Mouse (Mus musculus) midbrain, embryonic 14.5 days (tissue): ENCODE data around the gene Fancg. TPM values are rescaled to one million over a fixed set of nuclear protein-coding genes. Genes with fewer than 3 reads are reported as not detected.

Experiments used
- ATAC-seq: fragments of 200-750 bp; cut with Nextera tagmentation; 2 replicates; pipeline ENCODE4 v1.8.0; 2017; ENCODE audit warnings: moderate number of reproducible peaks, moderate library complexity; ENCODE audit not compliant: low FRiP score, low TSS enrichment
- DNase-seq: peaks from one replicate; pipeline ENCODE4 v3.0.0-alpha.2; 2015
- H3K27ac ChIP-seq: fragments of 300-500 bp; sonication (generic); replicated peaks from 2 replicates; pipeline ENCODE4 v1.5.1; 2014; ENCODE audit warnings: mild to moderate bottlenecking, low read depth, low read length, moderate library complexity
- H3K27me3 ChIP-seq: fragments of 300-500 bp; sonication (generic); 2 replicates; pipeline ENCODE4 v1.6.1; 2014; ENCODE audit warnings: low read length, control low read depth, mixed read lengths; ENCODE audit not compliant: control insufficient read depth, insufficient read depth
- H3K36me3 ChIP-seq: fragments of 300-500 bp; sonication (generic); 2 replicates; pipeline ENCODE4 v1.6.1; 2014; ENCODE audit warnings: low read length, control low read depth; ENCODE audit not compliant: control insufficient read depth, insufficient read depth
- H3K4me1 ChIP-seq: fragments of 300-500 bp; sonication (generic); 2 replicates; pipeline ENCODE4 v1.6.1; 2014; ENCODE audit warnings: mild to moderate bottlenecking, antibody characterized with exemption, low read length, control low read depth; ENCODE audit not compliant: control insufficient read depth, insufficient read depth
- H3K4me2 ChIP-seq: fragments of 300-500 bp; sonication (generic); 2 replicates; pipeline ENCODE4 v1.6.1; 2014; ENCODE audit warnings: mild to moderate bottlenecking, low read length, moderate library complexity
- H3K4me3 ChIP-seq: fragments of 300-500 bp; sonication (generic); replicated peaks from 2 replicates; pipeline ENCODE4 v1.5.1; 2014; ENCODE audit warnings: low read depth, low read length
- H3K9ac ChIP-seq: fragments of 300-500 bp; sonication (generic); replicated peaks from 2 replicates; pipeline ENCODE4 v1.6.1; 2014; ENCODE audit warnings: mild to moderate bottlenecking, low read length, moderate library complexity
- H3K9me3 ChIP-seq: fragments of 300-500 bp; sonication (generic); 2 replicates; pipeline ENCODE4 v1.6.1; 2016; ENCODE audit warnings: low read length, control low read depth, mixed read lengths; ENCODE audit not compliant: control insufficient read depth
- WGBS: fragments of 180-500 bp; shearing (Covaris S2); extraction: QIAGEN DNeasy Blood & Tissue Kit; methylation state at CpG from one replicate; pipeline ENCODE4 v1.1.7; 2014; 5-methylcytosine and 5-hydroxymethylcytosine counted together
- polyA plus RNA-seq: library from polyadenylated mRNA; unstranded; fragments of >200 nt; fragmentation: Nextera tagmentation; extraction: Ambion mirVana; gene quantifications from 2 replicates; pipeline ENCODE4 v1.2.1, GENCODE M21; 2014

Fancg gene
- polyA plus RNA-seq, 1 experiment from 2014 or later, result 20.4 TPM

DNA sequence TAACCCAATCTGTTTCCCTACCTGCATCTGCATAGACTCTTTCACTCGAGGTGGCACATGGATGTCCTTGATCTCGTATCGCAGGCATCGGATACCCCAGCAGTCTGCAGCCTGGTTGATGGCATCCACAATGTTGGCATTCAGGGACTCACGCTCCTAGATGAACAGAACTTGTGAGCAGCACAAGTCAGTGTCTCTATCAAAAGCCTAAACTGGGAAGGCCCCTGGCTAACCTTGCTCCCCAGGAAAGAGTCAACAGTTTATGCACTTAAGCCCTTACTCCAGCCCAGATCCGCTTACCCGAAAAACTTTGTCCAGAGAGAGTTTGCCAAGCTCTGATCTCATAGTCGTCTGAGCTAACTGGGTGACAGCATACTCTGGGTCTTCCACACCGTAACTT is 19.4 kb upstream of the Fancg start:
- H3K4me1 ChIP-seq, result peaks cover 26% of the 10 kb centered on the region
- peak overlapping the region; percentile 87 for H3K4me2 ChIP-seq
- DNase-seq (no peak), ATAC-seq (no peak)
- 94% methylated on average over 9 of the region's 9 CpGs for WGBS
- peaks cover 54% of the 10 kb centered on the region for H3K36me3 ChIP-seq
- no peaks in the 10 kb centered on the region for H3K9me3 ChIP-seq
- H3K27ac ChIP-seq, result no peak overlapping the region
- no peaks in the 10 kb centered on the region for H3K27me3 ChIP-seq
- no peak overlapping the region for H3K4me3 ChIP-seq
- H3K9ac ChIP-seq, result no peak overlapping the region

DNA sequence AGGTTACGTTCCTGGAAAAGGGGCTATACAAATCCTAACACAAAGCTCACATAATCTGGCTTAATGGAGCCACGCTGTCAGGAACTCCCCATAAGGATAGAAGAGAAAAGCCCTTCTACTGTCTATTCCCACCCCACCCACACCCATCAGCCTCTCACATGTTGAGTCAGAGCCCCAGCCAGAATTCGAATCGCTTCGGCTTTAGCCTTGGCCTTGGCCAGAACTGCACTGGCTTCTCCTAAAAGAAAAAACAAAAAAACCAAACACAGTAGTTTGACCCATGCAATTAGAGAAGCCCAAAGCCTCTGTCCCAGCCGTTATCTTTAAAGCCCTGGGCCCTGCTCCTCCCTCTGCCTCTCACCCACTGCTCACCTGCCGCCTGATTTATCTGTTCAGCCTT is 18.8 kb upstream of the Fancg start:
- Histone ChIP-seq H3K9me3 (no peaks in the 10 kb centered on the region), H3K27ac (no peak overlapping the region), H3K4me1 (peaks cover 32% of the 10 kb centered on the region), H3K9ac (no peak overlapping the region), H3K27me3 (no peaks in the 10 kb centered on the region), H3K4me2 (no peak overlapping the region), H3K4me3 (no peak overlapping the region), H3K36me3 (peaks cover 47% of the 10 kb centered on the region)
- 92% methylated on average over 7 of the region's 7 CpGs for WGBS
- DNase-seq (no peak), ATAC-seq (no peak)

DNA sequence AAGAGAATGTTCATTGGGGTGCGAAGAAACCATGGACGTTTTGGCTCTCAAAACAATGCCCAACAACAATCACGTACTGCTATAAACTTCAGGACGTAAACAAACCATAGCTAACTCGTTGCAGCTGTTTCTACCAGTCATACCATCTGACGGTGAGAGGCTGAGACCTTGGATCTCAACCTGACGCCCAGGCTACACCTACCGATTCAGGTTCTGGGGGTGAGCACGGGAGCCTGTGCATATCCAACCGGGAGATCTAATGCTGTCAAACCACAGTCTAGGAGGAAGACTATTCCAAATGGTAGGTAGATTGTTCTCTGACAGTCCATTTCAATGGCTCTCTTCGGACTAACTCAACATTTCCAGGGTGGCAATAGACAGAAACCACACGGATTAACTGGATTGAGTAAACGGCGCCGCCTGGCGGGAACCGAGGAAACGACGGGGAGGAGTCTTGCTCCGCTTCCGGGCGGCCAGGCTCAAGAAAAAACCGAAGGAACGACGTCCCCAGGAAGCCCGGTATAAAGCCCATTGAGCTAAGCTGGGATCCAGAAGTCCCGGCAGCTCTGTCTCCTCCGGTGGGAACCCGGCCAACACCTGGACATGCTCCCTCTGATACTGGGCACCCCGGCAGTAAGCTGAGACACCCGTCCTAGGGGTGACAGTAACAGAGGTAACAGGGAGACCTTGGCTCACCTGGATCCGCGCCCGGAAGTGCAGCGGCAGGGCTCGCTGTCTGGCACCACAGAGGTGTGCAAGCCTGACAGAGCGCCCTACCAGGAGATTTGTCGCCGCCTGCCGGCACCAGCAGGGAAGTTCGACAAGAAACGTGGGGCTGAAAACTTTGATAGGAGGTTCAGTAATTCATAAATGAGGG is 15.0 kb upstream of the Fancg start, which contains the start of gene Pigo:
TSS of gene Pigo (minus strand) at position 736 of the 877 bp plus-strand sequence.
- peak within 1 kb of the TSS; percentile 90 for H3K27ac ChIP-seq
- H3K27me3 ChIP-seq, result no peaks in the 10 kb centered on the region
- 9% methylated on average over 42 of the region's 42 CpGs for WGBS
- peak; percentile 97 for DNase-seq
- peak; percentile 92 for ATAC-seq
- H3K4me1 ChIP-seq, result peaks cover 19% of the 10 kb centered on the region
- H3K4me2 ChIP-seq, result peak within 1 kb of the TSS; percentile 63
- H3K9me3 ChIP-seq, result no peaks in the 10 kb centered on the region
- peak within 1 kb of the TSS; percentile 58 for H3K4me3 ChIP-seq
- H3K9ac ChIP-seq, result peak within 1 kb of the TSS; percentile 58
- H3K36me3 ChIP-seq, result peaks cover 68% of the 10 kb centered on the region

GRCm38 (mm10) chr4:43024673-43025072 is 14.4 kb upstream of the Fancg start:
- no peak for DNase-seq
- H3K36me3 ChIP-seq, result peaks cover 74% of the 10 kb centered on the region
- 85% methylated on average over 14 of the region's 14 CpGs for whole genome bisulfite sequencing

GRCm38 (mm10) chr4:43021341-43021740 is 11.0 kb upstream of the Fancg start:
- Histone ChIP-seq H3K4me2 (no peak overlapping the region), H3K27me3 (no peaks in the 10 kb centered on the region), H3K36me3 (peaks cover 75% of the 10 kb centered on the region), H3K27ac (no peak overlapping the region), H3K9me3 (no peaks in the 10 kb centered on the region), H3K4me1 (peaks cover 13% of the 10 kb centered on the region), H3K4me3 (no peak overlapping the region), H3K9ac (no peak overlapping the region)
- WGBS, result 75% methylated on average over 17 of the region's 17 CpGs
- ATAC-seq (no peak), DNase-seq (no peak)

More at GRCm38 (mm10) chr4:43024673-43025072, 14.4 kb upstream of the Fancg start:
- peak overlapping the region; percentile 58 for H3K4me3 ChIP-seq
- no peak for ATAC-seq
- peaks cover 13% of the 10 kb centered on the region for H3K4me1 ChIP-seq
- H3K9ac ChIP-seq, result peak overlapping the region; percentile 58
- H3K9me3 ChIP-seq, result no peaks in the 10 kb centered on the region
- no peaks in the 10 kb centered on the region for H3K27me3 ChIP-seq
- H3K27ac ChIP-seq, result peak overlapping the region; percentile 90
- H3K4me2 ChIP-seq, result peak overlapping the region; percentile 63

- Histone ChIP-seq H3K9ac (no peak overlapping the region), H3K4me1 (peaks cover 13% of the 10 kb centered on the region), H3K9me3 (no peaks in the 10 kb centered on the region), H3K27me3 (no peaks in the 10 kb centered on the region), H3K36me3 (peaks cover 75% of the 10 kb centered on the region), H3K4me3 (no peak overlapping the region), H3K4me2 (no peak overlapping the region), H3K27ac (no peak overlapping the region)
- 80% methylated on average over 16 of the region's 16 CpGs for WGBS
- ATAC-seq (no peak), DNase-seq (no peak)
Observed at GRCm38 (mm10) chr4:43020876-43021275, 10.6 kb upstream of the Fancg start.

DNA sequence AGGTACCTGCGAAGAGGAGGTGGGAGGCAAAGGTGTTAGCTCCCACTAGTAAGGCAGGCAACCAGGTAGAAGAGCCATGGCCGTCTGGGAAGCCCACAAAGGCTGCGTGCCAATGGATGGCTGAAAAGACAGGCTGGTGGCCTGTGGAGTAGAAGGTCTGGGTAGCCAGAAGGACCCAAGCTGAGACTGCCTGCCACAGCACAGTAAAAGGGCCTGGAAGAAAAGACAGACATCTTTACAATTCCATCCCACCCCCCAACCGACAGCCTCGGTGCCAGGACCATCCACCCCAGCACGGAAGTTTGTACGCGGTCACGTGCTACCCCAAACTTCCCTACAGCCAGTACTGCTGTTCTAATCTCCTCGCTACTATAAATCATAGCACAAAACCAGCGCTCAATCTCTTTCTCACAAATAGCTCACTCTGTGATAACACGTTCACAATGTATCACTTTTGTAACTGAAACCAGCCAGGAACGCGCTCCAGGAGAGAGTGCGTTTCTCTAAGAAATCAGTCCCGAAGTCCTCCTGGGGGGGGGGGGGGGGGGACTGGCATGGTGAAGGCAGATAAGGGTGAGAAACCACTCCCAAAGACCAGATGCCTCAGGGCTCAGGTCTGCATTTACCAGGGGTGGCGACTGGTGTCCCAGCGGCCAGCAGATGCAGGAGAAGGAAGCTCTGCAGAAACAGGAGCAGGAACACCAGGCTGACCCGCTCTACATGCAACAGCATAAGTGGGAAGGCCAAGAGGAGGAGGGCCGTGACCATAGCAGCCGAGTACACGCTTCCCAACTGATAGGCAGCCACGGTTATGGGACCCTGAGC is 9.5 kb upstream of the Fancg start:
- Histone ChIP-seq H3K4me1 (peaks cover 11% of the 10 kb centered on the region), H3K27ac (no peak overlapping the region), H3K4me3 (no peak overlapping the region), H3K9me3 (no peaks in the 10 kb centered on the region), H3K4me2 (no peak overlapping the region), H3K9ac (no peak overlapping the region), H3K27me3 (no peaks in the 10 kb centered on the region), H3K36me3 (peaks cover 75% of the 10 kb centered on the region)
- no peak for ATAC-seq
- WGBS, result 94% methylated on average over 23 of the region's 23 CpGs
- DNase-seq, result no peak

- Histone ChIP-seq H3K9ac (no peak overlapping the region), H3K4me1 (peaks cover 4% of the 10 kb centered on the region; the same call in 1 of the 2 replicates), H3K4me3 (no peak overlapping the region), H3K9me3 (no peaks in the 10 kb centered on the region), H3K27ac (no peak overlapping the region), H3K36me3 (peaks cover 75% of the 10 kb centered on the region), H3K4me2 (no peak overlapping the region), H3K27me3 (no peaks in the 10 kb centered on the region)
- WGBS, result 93% methylated on average over 10 of the region's 10 CpGs
- no peak for ATAC-seq
- no peak for DNase-seq
Observed at GRCm38 (mm10) chr4:43019176-43019575, 8.9 kb upstream of the Fancg start.
